Mouse (Mus musculus) frontal cortex, postnatal 10 days (tissue): ENCODE measurements around the gene Tomm40l.
A peak's percentile ranks its signal among the peaks of the same experiment; 100 is the strongest.
"Not testable (repeated sequence)": the region's sequence is repeated elsewhere in the genome, so short reads cannot be mapped to it uniquely, and the experiment has no call there.

Source experiments
- DNase-seq, 2 experiments: peaks; one replicate each; pipeline ENCODE4 v3.0.0; 2022; ENCODE audit warnings: low spot score in 2 of 2, mixed read lengths in 1 of 2

Gene Tomm40l

DNA sequence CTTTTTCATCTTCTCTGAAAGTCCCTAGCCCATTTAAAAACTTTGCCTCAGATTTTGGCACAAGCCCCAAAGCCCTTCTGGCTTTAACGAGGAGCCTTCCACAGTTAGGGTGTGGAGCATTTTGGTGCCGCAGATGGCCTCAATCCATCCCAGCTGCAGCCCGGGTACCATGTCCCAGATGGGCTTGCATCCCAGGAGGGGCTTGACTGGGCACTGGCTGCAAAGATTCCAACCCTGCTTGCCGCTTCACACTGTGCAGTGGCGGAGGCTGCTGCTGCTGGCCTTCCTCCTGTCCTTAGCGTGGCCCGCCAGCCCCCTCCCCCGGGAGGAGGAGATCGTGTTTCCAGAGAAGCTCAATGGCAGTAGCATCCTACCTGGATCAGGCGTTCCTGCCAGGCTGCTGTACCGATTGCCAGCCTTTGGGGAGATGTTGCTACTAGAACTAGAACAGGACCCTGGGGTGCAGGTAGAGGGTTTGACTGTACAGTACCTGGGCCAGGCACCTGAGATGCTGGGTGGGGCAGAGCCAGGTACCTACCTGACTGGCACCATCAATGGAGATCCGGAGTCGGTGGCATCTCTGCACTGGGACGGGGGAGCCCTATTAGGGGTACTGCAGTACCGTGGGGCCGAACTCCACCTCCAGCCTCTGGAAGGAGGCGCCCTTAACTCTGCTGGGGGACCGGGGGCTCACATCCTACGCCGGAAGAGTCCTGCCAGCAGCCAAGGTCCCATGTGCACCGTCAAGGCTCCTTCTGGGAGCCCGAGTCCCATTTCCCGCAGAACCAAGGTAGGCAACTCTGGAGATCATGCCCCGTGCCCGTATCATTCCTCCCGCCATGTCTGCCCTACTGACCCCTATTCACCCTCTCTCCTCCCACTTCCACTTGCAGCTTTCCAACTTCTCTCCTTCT, 28.6 kb upstream of the Tomm40l start, which contains the start of gene Ndufs2:
Ndufs2 (minus strand) TSS at position 709 of the 914 bp plus-strand sequence.
- DNase-seq: no peak

- DNase-seq: peak in 1 of 2 experiments; percentile 53
These were observed 27.7 kb upstream of the Tomm40l start, which contains the start of gene Adamts4 for GRCm38 (mm10) chr1:171249913-171250600. TSS of gene Adamts4 (plus strand) at chr1:171250421.

GRCm38 (mm10) chr1:171248386-171249226, 26.3 kb upstream of the Tomm40l start:
- DNase-seq: no peak

GRCm38 (mm10) chr1:171247916-171248315, 25.6 kb upstream of the Tomm40l start:
- no peak for DNase-seq

- no peak for DNase-seq
These were observed 25.1 kb upstream of the Tomm40l start for GRCm38 (mm10) chr1:171247453-171247841.

DNA sequence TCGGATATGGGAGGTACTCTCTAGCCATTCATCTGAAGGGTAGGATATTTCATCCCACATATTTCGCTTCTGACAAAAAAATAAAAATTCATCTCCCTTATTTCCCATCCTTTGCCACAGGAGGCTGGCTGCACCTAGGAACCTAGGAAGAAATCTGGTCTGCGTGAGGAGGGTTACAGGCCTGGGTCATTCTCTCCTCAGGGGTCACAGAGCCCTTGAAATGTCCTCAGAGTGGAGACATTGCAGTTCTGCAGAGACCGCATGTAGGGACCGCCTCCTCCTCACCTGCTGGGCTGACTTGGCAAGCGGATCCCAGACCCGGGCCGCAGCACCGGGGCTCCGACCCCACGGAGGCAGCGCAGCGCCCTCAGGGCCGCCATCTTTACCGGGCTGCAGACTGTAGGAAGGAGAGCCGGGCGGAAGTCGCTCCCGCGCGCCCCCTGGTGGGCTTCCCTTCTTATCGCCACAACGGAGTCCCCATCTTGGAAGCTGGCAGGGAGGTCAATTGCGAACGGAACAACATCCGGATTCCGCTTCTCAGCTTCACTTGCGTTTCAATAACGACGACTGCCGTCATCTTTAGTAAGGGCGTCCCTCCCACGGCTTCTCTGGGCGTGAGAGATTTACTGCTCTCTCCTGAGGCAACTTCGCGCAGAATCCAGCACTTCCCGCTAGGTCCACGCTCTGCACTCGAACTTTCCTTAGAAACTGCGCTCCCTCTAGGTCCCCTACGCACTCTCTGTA, 24.6 kb upstream of the Tomm40l start:
- DNase-seq: peak; percentile 97

DNA sequence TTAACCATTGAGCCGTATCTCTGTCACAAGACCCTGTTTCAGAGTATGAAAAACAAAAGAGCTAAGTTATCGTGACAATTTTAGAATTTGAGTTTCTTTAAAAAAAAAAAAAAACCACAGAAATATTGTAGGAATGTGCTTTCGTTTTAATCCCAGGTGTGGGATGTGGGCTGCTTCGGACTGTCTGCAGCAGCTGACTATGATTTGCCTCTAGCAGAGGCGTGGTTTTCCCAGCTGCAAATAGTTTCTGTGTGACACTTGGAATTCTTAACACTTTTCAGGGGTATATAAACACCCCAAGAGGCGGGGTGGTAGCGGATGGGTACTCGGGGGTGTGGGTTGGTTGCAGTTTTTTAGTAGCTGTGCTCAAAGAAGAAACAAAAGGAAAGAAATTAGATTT, 23.0 kb upstream of the Tomm40l start:
- DNase-seq: no peak

- not testable (repeated sequence) for DNase-seq
These were observed 19.6 kb upstream of the Tomm40l start for GRCm38 (mm10) chr1:171241952-171242351.

DNA sequence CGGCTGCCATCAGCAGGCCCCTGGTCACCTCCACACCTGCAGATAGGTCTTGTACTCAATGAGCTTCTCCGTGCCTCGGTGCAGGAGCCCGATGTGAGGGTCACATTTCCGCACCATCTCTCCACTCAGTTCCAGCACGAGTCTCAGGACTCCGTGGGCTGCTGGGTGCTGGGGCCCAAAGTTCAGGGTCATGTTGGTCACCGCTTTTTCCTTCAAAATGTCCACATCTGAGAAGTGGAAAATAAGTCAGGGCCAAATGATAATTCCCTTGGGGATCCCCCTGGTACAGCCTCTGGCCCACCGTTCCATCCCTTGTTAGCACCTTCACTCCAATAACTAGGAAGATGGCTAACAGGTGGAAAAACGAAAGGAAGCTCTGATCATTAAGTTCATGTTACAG, 18.6 kb upstream of the Tomm40l start:
- DNase-seq: no peak

- no peak for DNase-seq
These were observed 17.9 kb upstream of the Tomm40l start for GRCm38 (mm10) chr1:171239992-171240744.

GRCm38 (mm10) chr1:171238463-171238862, 16.1 kb upstream of the Tomm40l start:
- DNase-seq: no peak

DNA sequence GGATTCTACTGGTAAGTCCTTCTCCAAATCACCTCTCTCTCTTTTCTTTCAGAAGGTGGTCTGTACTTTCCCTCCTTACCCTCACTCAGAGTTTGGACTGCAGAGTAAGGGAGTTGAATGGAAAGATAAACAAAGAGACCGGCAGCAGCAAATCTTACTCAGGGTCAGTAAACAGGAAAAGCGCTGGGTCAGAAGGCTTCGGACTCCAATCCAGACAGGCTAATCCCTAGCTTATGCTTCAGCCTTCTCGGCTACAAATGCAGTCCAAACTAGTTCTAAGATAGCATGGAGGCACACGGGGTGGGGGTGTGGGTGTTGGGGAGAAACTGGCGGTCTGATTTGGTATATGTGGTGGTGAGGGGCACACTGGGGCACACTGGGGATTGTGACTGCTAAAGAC, 15.1 kb upstream of the Tomm40l start:
- no peak for DNase-seq

DNA sequence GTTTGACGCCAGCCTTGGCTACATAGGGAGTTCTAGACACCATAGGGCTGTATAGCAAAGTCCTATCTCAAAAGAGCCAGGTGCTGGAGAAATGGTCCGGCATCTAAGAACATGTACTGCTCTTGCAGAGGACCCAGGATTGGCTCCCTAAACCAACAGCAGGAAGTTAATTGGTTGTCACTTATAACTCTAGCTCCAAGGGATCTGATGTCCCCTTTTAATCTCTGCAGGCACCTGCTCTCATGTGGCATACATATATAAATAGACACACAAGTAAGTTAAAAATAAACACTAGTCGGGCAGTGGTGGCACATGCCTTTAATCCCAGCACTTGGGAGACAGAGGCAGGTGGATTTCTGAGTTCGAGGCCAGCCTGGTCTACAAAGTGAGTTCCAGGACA, 13.5 kb upstream of the Tomm40l start:
- DNase-seq: no peak

GRCm38 (mm10) chr1:171234538-171234937, 12.2 kb upstream of the Tomm40l start:
- no peak for DNase-seq

GRCm38 (mm10) chr1:171234126-171234525, 11.8 kb upstream of the Tomm40l start, which contains the start of gene Fcer1g:
TSS of gene Fcer1g (minus strand) at chr1:171234365.
- DNase-seq: no peak

- DNase-seq: no peak
These were observed 10.8 kb upstream of the Tomm40l start for GRCm38 (mm10) chr1:171232800-171233730.

GRCm38 (mm10) chr1:171232348-171232747, 10.0 kb upstream of the Tomm40l start:
- no peak for DNase-seq

GRCm38 (mm10) chr1:171231844-171232243, 9.5 kb upstream of the Tomm40l start:
- no peak for DNase-seq

DNA sequence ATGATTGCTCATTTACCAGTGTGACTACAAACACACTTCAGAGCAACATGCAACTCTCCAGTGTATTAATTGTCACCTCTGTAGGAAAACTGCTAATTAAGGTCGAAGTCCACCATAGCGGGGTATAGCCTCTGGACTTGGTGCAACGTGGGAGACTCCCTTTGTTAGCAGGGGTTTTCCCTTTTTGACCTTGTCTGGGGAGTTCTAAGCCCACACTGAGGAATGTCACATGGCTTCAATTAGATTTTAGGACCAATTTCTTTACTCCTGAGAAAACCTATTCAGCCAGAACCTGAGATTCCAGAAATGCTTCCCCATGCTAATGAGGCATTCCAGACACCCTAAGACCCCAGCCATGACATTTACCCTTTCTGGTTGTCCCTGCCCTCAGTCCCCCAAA, 7.9 kb upstream of the Tomm40l start:
- no peak for DNase-seq
